Mouse (Mus musculus): ENCODE measurements at regions not wholly inside any gene's neighbourhood (a gene's known extent, or its start where the extent isn't known, plus 50 kb on each side); places are given as distances from the start of the nearest gene placed in this dataset.
"Not testable (repeated sequence)": the region's sequence is repeated elsewhere in the genome, so short reads cannot be mapped to it uniquely, and the experiment has no call there.

DNA sequence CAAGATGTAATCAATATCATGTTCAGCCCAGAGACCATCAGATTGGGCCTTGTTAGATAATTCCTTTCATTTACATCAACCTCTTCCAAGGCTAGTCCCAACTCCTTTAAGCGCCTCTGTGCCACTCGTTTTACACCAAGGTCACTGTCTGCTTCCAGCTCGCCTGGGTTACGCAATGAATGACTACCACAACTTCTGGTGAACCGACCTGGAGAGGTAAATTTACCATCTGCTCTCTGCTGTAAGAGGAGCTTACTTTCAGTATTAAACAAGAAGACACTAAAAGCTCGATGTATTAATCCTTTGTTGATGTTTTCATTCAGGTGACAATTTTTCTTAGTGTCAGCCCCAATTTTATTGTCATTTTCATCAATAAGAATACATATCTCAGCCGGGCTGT is 51.7 kb upstream of the Fam174b start:
- WGBS (ENCODE audit: insufficient replicate concordance) = 56% methylated on average over 7 of the region's 7 CpGs
- Histone ChIP-seq H3K4me2 (ENCODE audit: low read depth, low read length) (no peak overlapping the region), H3K36me3 (replicated peaks; ENCODE audit: insufficient read depth, low read length) (no peaks in the 10 kb centered on the region), H3K9ac (replicated peaks) (no peak overlapping the region), H3K4me3 (ENCODE audit: low read depth, low read length) (no peak overlapping the region), H3K27ac (ENCODE audit: low read depth) (no peak overlapping the region), H3K9me3 (ENCODE audit: low read length) (no peaks in the 10 kb centered on the region), H3K4me1 (ENCODE audit: insufficient read depth) (no peaks in the 10 kb centered on the region), H3K27me3 (ENCODE audit: insufficient read depth, low read length) (no peaks in the 10 kb centered on the region)
- ATAC-seq (no peak), DNase-seq (no peak)
- TF ChIP-seq EP300 (IDR thresholded peaks at IDR 0.05; ENCODE audit: low read depth) (no peak), CTCF (IDR thresholded peaks at IDR 0.05; ENCODE audit: low read depth) (no peak)

DNA sequence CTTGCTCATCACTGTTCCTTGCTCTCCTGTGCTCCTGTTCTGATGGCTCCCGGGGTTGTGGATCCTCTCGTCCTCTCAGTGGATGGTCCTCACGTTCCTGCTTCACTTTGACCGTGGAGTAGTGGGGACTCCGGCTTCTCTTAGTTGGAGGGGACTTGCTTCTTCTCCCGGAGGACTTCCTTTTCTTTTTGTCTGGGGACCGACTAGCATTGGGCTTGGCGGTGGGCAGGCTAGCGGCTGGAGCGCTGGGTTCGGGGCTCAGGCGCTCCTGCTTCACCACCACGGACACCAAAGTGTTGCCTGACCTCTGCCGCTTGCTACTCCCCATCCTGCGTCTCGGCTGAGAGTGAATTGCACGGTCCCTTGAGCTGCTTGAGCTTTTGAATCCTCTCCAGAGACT is 53.9 kb upstream of the Fam174b start:
- H3K27me3 ChIP-seq (ENCODE audit: insufficient read depth, low read length); H3K4me2 ChIP-seq (ENCODE audit: low read depth, low read length); H3K4me3 ChIP-seq (ENCODE audit: low read depth, low read length); H3K4me1 ChIP-seq (ENCODE audit: insufficient read depth); H3K9ac ChIP-seq (replicated peaks); H3K36me3 ChIP-seq (replicated peaks; ENCODE audit: insufficient read depth, low read length); H3K27ac ChIP-seq (ENCODE audit: low read depth); ATAC-seq; H3K9me3 ChIP-seq (ENCODE audit: low read length); DNase-seq: not testable (repeated sequence)
- WGBS (ENCODE audit: insufficient replicate concordance) = 91% methylated on average over 15 of the region's 17 CpGs

DNA sequence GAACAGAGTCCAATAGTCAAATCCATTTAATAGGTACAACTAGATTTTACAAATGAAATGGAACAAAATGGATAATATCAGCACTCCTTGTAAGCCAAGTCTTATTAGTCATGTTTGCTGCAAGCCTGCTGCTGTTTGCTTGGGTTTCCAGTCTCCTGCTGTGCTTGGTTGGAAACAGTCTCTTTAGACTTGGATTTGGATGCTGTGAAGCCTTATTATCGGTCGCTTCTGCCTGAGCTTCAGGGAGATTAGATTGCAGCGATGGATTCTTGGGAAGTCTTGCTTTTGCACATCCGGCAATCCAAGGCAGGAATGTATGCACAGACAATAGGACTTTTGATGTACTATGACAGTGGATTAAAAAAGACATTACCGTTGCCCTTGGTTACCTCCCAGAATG is 57.3 kb upstream of the Fam174b start:
- no peaks in the 10 kb centered on the region for H3K27me3 ChIP-seq (ENCODE audit: insufficient read depth, low read length)
- DNase-seq (no peak), ATAC-seq (no peak)
- WGBS (ENCODE audit: insufficient replicate concordance) = 68% methylated on average over 5 of the region's 5 CpGs
- no peaks in the 10 kb centered on the region for H3K4me1 ChIP-seq (ENCODE audit: insufficient read depth)
- no peak overlapping the region for H3K4me3 ChIP-seq (ENCODE audit: low read depth, low read length)
- H3K27ac ChIP-seq (ENCODE audit: low read depth) = no peak overlapping the region
- no peak overlapping the region for H3K9ac ChIP-seq (replicated peaks)
- H3K4me2 ChIP-seq (ENCODE audit: low read depth, low read length) = no peak overlapping the region
- no peaks in the 10 kb centered on the region for H3K9me3 ChIP-seq (ENCODE audit: low read length)
- no peaks in the 10 kb centered on the region for H3K36me3 ChIP-seq (replicated peaks; ENCODE audit: insufficient read depth, low read length)
- TF ChIP-seq CTCF (IDR thresholded peaks at IDR 0.05; ENCODE audit: low read depth) (no peak), EP300 (IDR thresholded peaks at IDR 0.05; ENCODE audit: low read depth) (no peak)

DNA sequence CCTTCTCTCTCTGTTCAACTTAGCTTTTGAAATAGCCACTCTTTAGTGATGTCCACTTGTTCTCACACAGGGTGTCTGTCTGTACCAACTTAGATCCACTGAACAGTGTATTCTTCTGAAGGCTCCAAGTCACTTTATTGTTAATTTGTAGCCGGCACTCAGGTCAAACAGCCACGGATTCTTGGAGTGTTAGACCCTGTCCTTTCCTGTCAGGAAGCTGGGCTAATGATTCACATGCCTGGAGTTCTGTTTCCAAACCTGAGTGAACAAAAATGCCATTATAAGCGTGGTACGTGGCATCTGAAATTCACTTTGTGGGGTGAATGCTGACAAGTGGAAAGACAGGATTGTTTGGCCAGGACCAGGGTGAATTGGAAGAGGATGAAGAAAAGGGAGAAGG is 69.5 kb upstream of the Fam174b start:
- no peak overlapping the region for H3K9ac ChIP-seq (replicated peaks)
- no peak overlapping the region for H3K4me2 ChIP-seq (ENCODE audit: low read depth, low read length)
- no peaks in the 10 kb centered on the region for H3K27me3 ChIP-seq (ENCODE audit: insufficient read depth, low read length)
- H3K36me3 ChIP-seq (replicated peaks; ENCODE audit: insufficient read depth, low read length) = no peaks in the 10 kb centered on the region
- DNase-seq (no peak), ATAC-seq (no peak)
- H3K27ac ChIP-seq (ENCODE audit: low read depth) = no peak overlapping the region
- 28% methylated on average over 4 of the region's 4 CpGs for WGBS (ENCODE audit: insufficient replicate concordance)
- TF ChIP-seq EP300 (IDR thresholded peaks at IDR 0.05; ENCODE audit: low read depth) = no peak
- no peak for TF ChIP-seq CTCF (IDR thresholded peaks at IDR 0.05; ENCODE audit: low read depth)
- H3K9me3 ChIP-seq (ENCODE audit: low read length) = no peaks in the 10 kb centered on the region
- no peak overlapping the region for H3K4me3 ChIP-seq (ENCODE audit: low read depth, low read length)
- H3K4me1 ChIP-seq (ENCODE audit: insufficient read depth) = no peaks in the 10 kb centered on the region

DNA sequence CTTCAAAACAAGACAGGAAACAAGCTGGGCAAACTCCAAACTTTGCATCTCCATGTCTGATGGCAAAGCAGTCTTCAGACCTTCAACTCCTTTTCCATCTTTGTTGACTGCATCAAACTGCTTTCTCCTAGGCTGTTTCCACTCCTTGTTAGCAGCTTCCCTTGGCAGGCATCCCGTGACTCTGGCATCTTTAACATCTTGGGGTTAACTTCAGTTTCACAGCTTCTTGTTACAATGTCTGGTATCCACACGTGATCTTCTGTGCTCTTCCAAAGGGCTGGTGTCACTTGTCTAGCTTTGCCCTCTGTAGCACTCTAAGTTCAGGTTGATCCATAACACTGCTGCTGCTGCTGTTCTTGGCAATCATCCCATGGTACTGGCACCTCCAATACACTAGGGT is 71.3 kb upstream of the Fam174b start:
- Histone ChIP-seq H3K9me3 (ENCODE audit: low read length) (no peaks in the 10 kb centered on the region), H3K4me2 (ENCODE audit: low read depth, low read length) (no peak overlapping the region), H3K9ac (replicated peaks) (no peak overlapping the region), H3K27ac (ENCODE audit: low read depth) (no peak overlapping the region), H3K4me3 (ENCODE audit: low read depth, low read length) (no peak overlapping the region), H3K36me3 (replicated peaks; ENCODE audit: insufficient read depth, low read length) (no peaks in the 10 kb centered on the region), H3K4me1 (ENCODE audit: insufficient read depth) (no peaks in the 10 kb centered on the region), H3K27me3 (ENCODE audit: insufficient read depth, low read length) (no peaks in the 10 kb centered on the region)
- 63% methylated on average over 2 of the region's 2 CpGs for WGBS (ENCODE audit: insufficient replicate concordance)
- ATAC-seq (no peak), DNase-seq (no peak)
- no peak for TF ChIP-seq CTCF (IDR thresholded peaks at IDR 0.05; ENCODE audit: low read depth)
- no peak for TF ChIP-seq EP300 (IDR thresholded peaks at IDR 0.05; ENCODE audit: low read depth)

DNA sequence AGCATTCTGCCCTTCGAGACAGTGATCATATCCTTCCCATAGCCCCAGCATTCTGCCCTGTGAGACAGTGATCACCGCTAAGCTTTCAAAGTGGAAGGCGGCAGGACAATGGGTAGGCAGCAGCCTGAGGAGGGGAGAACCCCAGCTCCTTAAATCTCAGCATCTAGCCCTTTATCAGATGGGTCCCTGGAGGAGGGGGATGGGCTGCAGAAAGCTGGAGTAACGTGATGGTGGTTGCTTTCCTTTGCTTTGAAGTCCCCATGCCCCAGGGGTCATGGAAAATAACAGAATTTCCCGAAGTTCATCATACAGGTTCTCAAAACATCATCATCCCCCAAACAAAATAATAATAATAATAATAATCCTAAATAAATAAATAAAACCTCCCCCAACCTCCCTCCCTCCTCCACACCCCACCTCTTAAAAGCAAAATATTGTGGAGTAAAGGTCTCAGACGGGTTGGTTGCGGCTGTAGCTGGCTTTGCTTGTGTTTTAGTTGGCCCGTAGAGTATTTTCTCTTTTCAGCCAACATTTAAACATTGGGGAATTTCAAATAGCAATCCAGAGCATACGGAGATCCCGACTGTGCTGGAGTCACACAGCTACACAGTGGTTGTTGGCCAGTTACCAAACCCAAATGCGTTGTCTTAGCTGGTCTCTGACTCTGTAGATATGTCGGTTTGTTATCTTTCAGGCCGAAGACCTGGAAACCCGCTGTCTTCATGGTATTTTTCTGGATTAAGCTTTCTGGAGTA is 73.0 kb upstream of the Fam174b start:
- no peak overlapping the region for H3K9ac ChIP-seq (replicated peaks)
- H3K4me3 ChIP-seq (ENCODE audit: low read depth, low read length) = no peak overlapping the region
- H3K4me2 ChIP-seq (ENCODE audit: low read depth, low read length) = no peak overlapping the region
- H3K36me3 ChIP-seq (replicated peaks; ENCODE audit: insufficient read depth, low read length) = no peaks in the 10 kb centered on the region
- TF ChIP-seq CTCF (IDR thresholded peaks at IDR 0.05; ENCODE audit: low read depth) = no peak
- TF ChIP-seq EP300 (IDR thresholded peaks at IDR 0.05; ENCODE audit: low read depth) = no peak
- WGBS (ENCODE audit: insufficient replicate concordance) = 64% methylated on average over 14 of the region's 14 CpGs
- no peaks in the 10 kb centered on the region for H3K27me3 ChIP-seq (ENCODE audit: insufficient read depth, low read length)
- no peaks in the 10 kb centered on the region for H3K9me3 ChIP-seq (ENCODE audit: low read length)
- no peak for ATAC-seq
- DNase-seq = no peak
- no peak overlapping the region for H3K27ac ChIP-seq (ENCODE audit: low read depth)
- H3K4me1 ChIP-seq (ENCODE audit: insufficient read depth) = no peaks in the 10 kb centered on the region

DNA sequence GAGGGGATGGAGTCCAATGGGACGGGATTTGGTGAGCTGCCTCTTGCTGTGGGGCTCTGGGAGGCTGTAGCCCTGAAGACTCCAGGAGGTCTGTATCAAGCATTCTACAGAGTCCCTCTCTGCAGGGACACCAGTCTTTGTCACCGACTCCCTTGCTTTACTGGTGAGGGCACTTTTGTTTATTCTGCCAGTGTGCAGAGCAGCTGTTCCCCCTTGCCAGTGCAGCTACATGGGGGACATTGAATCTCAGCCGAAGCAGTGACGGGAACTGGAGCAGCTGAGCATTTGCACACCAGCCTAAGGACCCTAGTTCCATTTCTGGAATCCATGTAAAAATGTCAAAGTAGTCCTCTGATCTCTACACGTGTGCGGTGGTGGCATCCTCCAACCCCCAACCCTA is 75.1 kb upstream of the Fam174b start:
- TF ChIP-seq EP300 (IDR thresholded peaks at IDR 0.05; ENCODE audit: low read depth) (no peak), CTCF (IDR thresholded peaks at IDR 0.05; ENCODE audit: low read depth) (no peak)
- no peaks in the 10 kb centered on the region for H3K9me3 ChIP-seq (ENCODE audit: low read length)
- H3K4me2 ChIP-seq (ENCODE audit: low read depth, low read length) = no peak overlapping the region
- H3K4me3 ChIP-seq (ENCODE audit: low read depth, low read length) = no peak overlapping the region
- WGBS (ENCODE audit: insufficient replicate concordance) = 69% methylated on average over 6 of the region's 6 CpGs
- no peaks in the 10 kb centered on the region for H3K4me1 ChIP-seq (ENCODE audit: insufficient read depth)
- H3K36me3 ChIP-seq (replicated peaks; ENCODE audit: insufficient read depth, low read length) = no peaks in the 10 kb centered on the region
- no peak overlapping the region for H3K27ac ChIP-seq (ENCODE audit: low read depth)
- no peak overlapping the region for H3K9ac ChIP-seq (replicated peaks)
- H3K27me3 ChIP-seq (ENCODE audit: insufficient read depth, low read length) = no peaks in the 10 kb centered on the region
- DNase-seq (no peak), ATAC-seq (no peak)

All from liver, postnatal 0 days (tissue).